Mouse (Mus musculus) spleen, adult 2 months (tissue): ENCODE measurements around the gene Zfp148. TPM values are rescaled to one million over a fixed set of nuclear protein-coding genes. Genes with fewer than 3 reads are reported as not detected.

ENCODE experiments used
- DNase-seq, 2 experiments: peaks; one replicate each; pipeline versions ENCODE4 v3.0.0 to v3.0.0-alpha.2; 2012 to 2021; ENCODE audit warnings: low spot score in 2 of 2, low read depth in 1 of 2
- H3K27ac ChIP-seq: fragments of 200-500 bp; 2 replicates; pipeline ENCODE4 v1.5.1; 2012; ENCODE audit warnings: low read length, inconsistent platforms; ENCODE audit not compliant: insufficient read depth
- H3K27me3 ChIP-seq: fragments of 200-500 bp; 2 replicates; pipeline ENCODE4 v1.6.1; 2012; ENCODE audit warnings: mild to moderate bottlenecking, moderate library complexity, low read length, inconsistent platforms; ENCODE audit not compliant: control insufficient read depth, insufficient read depth
- H3K36me3 ChIP-seq: fragments of 200-500 bp; 2 replicates; pipeline ENCODE4 v1.6.1; 2012; ENCODE audit warnings: mild to moderate bottlenecking, low read length, inconsistent platforms; ENCODE audit not compliant: control insufficient read depth, insufficient read depth
- H3K4me1 ChIP-seq: fragments of 200-500 bp; 2 replicates; pipeline ENCODE4 v1.6.1; 2011; ENCODE audit warnings: inconsistent platforms; ENCODE audit not compliant: control insufficient read depth, insufficient read depth, insufficient read length
- H3K4me3 ChIP-seq: fragments of 200-500 bp; 2 replicates; pipeline ENCODE4 v1.5.1; 2011; ENCODE audit warnings: mild to moderate bottlenecking, inconsistent platforms; ENCODE audit not compliant: insufficient read depth, insufficient read length; ENCODE audit errors: extremely low read depth
- CTCF ChIP-seq: fragments of 200-500 bp; IDR thresholded peaks from 2 replicates; pipeline ENCODE4 v1.5.1; 2011; ENCODE audit warnings: mild to moderate bottlenecking, inconsistent platforms; ENCODE audit not compliant: insufficient read depth, insufficient read length, insufficient replicate concordance; ENCODE audit errors: extremely low read depth
- POLR2A ChIP-seq: fragments of 200-500 bp; IDR thresholded peaks from 2 replicates; pipeline ENCODE4 v1.6.1; 2011; ENCODE audit warnings: low read depth, low read length, inconsistent platforms
- WGBS: fragments of 180-500 bp; shearing (Covaris S2); methylation state at CpG from one replicate; pipeline ENCODE4 v1.1.7; 2018; 5-methylcytosine and 5-hydroxymethylcytosine counted together
- polyA plus RNA-seq: library from polyadenylated mRNA; depleted of rRNA; stranded (reverse); fragments of >200 nt; gene quantifications from 2 replicates; pipeline ENCODE4 v1.2.3, GENCODE M21; 2012

Zfp148 gene
- polyA plus RNA-seq, 1 experiment = 5.0 TPM

GRCm38 (mm10) chr16:33365772-33366171 is 14.9 kb upstream of the Zfp148 start:
- H3K27ac ChIP-seq = no peak overlapping the region
- H3K4me1 ChIP-seq = peaks cover under 1% of the 10 kb centered on the region; the same call in 1 of the 2 replicates
- H3K4me3 ChIP-seq = no peak overlapping the region
- DNase-seq = no peak
- TF ChIP-seq CTCF (no peak), POLR2A (no peak)
- 77% methylated on average over 6 of the region's 6 CpGs for WGBS
- H3K36me3 ChIP-seq = no peaks in the 10 kb centered on the region
- H3K27me3 ChIP-seq = no peaks in the 10 kb centered on the region

- 85% methylated on average over 3 of the region's 3 CpGs for WGBS
- Histone ChIP-seq H3K4me1 (peaks cover 3% of the 10 kb centered on the region; the same call in 1 of the 2 replicates), H3K36me3 (no peaks in the 10 kb centered on the region), H3K4me3 (no peak overlapping the region), H3K27me3 (no peaks in the 10 kb centered on the region), H3K27ac (no peak overlapping the region)
- TF ChIP-seq CTCF (no peak), POLR2A (no peak)
- DNase-seq = no peak
Measured at GRCm38 (mm10) chr16:33368632-33369031, 12.0 kb upstream of the Zfp148 start.

DNA sequence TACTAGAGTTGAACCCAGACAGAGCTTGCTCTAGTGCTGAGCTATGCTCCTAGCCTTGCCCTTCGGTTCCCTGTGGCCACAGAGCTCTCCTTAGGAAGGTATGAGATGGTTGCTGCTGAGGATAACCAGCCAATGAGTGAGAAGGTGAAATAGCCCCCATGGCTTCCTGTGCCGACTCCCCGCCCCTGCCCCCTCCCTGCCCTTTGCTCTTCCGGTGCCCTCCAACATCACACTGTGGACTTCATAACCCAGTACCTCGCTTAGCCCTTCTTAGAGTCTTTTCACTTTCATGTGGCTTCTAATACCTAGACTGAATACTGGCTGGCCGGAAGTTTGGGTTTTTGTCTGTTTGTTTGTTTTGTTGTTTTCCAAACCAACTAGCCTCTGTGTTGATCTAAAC is 9.8 kb upstream of the Zfp148 start:
- no peaks in the 10 kb centered on the region for H3K27me3 ChIP-seq
- H3K36me3 ChIP-seq = no peaks in the 10 kb centered on the region
- H3K4me1 ChIP-seq = peaks cover 3% of the 10 kb centered on the region; the same call in 1 of the 2 replicates
- H3K27ac ChIP-seq = no peak overlapping the region
- 45% methylated on average over 6 of the region's 6 CpGs for WGBS
- no peak overlapping the region for H3K4me3 ChIP-seq
- no peak for DNase-seq
- no peak for TF ChIP-seq POLR2A
- no peak for TF ChIP-seq CTCF

GRCm38 (mm10) chr16:33372611-33373010 is 8.0 kb upstream of the Zfp148 start:
- peaks cover 3% of the 10 kb centered on the region; the same call in 1 of the 2 replicates for H3K4me1 ChIP-seq
- no peaks in the 10 kb centered on the region for H3K27me3 ChIP-seq
- 60% methylated on average over 5 of the region's 5 CpGs for WGBS
- no peak overlapping the region for H3K4me3 ChIP-seq
- TF ChIP-seq POLR2A (no peak), CTCF (no peak)
- H3K27ac ChIP-seq = no peak overlapping the region
- no peak for DNase-seq
- H3K36me3 ChIP-seq = no peaks in the 10 kb centered on the region

GRCm38 (mm10) chr16:33373326-33373725 is 7.3 kb upstream of the Zfp148 start:
- 95% methylated on average over 2 of the region's 2 CpGs for WGBS

GRCm38 (mm10) chr16:33376266-33376665 is 4.4 kb upstream of the Zfp148 start:
- no peak for DNase-seq
- 86% methylated on average over 5 of the region's 5 CpGs for WGBS
- no peaks in the 10 kb centered on the region for H3K36me3 ChIP-seq
- no peaks in the 10 kb centered on the region for H3K27me3 ChIP-seq
- H3K4me3 ChIP-seq = no peak overlapping the region
- H3K4me1 ChIP-seq = no peaks in the 10 kb centered on the region; the same call in 1 of the 2 replicates
- no peak overlapping the region for H3K27ac ChIP-seq
- no peak for TF ChIP-seq POLR2A

More at GRCm38 (mm10) chr16:33373326-33373725, 7.3 kb upstream of the Zfp148 start:
- no peaks in the 10 kb centered on the region for H3K36me3 ChIP-seq
- H3K4me1 ChIP-seq = peaks cover 3% of the 10 kb centered on the region; the same call in 1 of the 2 replicates
- no peak overlapping the region for H3K27ac ChIP-seq
- H3K4me3 ChIP-seq = no peak overlapping the region
- TF ChIP-seq CTCF (no peak), POLR2A (no peak)
- no peaks in the 10 kb centered on the region for H3K27me3 ChIP-seq
- no peak for DNase-seq

DNA sequence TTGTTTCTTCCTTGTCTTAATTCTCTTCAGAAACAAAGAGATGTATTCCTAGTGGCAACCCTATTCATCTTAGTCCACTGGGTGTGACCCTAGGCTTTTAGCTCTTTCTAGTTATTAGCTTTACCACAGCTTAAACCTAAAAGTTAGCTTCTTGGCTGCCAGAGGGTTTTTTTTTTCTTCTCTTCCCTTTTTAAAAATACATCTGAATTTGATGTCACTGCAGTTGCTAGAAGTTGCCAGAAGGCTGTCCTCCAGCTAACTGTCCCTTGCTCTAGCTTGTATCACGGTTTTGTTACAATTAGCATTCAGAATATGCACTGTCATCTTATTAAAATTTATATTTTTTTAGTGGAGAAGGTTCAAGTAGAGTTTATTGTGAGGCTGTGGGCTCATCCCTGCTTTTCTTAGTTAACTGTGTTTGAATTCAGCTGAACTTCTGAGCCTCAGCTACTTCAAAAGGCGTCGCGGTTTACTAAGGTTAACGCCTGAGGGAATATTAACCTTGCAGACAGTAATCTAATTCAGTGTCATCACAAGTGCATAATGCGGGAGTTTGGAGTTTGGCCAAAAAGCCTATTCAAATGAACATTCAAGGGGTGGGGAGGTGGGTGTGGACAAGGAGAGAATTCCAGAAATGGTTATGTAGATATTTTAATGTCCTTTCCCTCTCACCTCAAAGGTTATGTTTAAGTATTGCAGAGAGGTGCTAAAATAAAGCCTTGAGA is 1.3 kb upstream of the Zfp148 start:
- WGBS = 48% methylated on average over 6 of the region's 6 CpGs
- no peak overlapping the region for H3K27ac ChIP-seq
- H3K4me3 ChIP-seq = 0 out of 2 replicates have a peak overlapping the region, but pooled peaks have one; percentile 93
- no peaks in the 10 kb centered on the region for H3K27me3 ChIP-seq
- no peaks in the 10 kb centered on the region; the same call in 1 of the 2 replicates for H3K4me1 ChIP-seq
- no peak for DNase-seq
- H3K36me3 ChIP-seq = no peaks in the 10 kb centered on the region
- TF ChIP-seq POLR2A = no peak
- TF ChIP-seq CTCF = no peak
